Mouse (Mus musculus) hindbrain, embryonic 14.5 days (tissue): Measurements from ENCODE around the gene Akr7a5. TPM values are rescaled to one million over a fixed set of nuclear protein-coding genes. Genes with fewer than 3 reads are reported as not detected.
A peak's percentile ranks its signal among the peaks of the same experiment; 100 is the strongest.

Experiments
- ATAC-seq: fragments of 200-750 bp; cut with Nextera tagmentation; 2 replicates; pipeline ENCODE4 v1.8.0; 2017; ENCODE audit warnings: moderate number of reproducible peaks, mild to moderate bottlenecking, moderate TSS enrichment, moderate library complexity; ENCODE audit not compliant: low FRiP score
- DNase-seq: peaks from one replicate; pipeline ENCODE4 v3.0.0-alpha.2; 2015; ENCODE audit warnings: low spot score
- H3K27ac ChIP-seq: fragments of 300-500 bp; sonication (generic); 2 replicates; pipeline ENCODE4 v1.5.1; 2014; ENCODE audit warnings: mild to moderate bottlenecking, moderate library complexity
- H3K27me3 ChIP-seq: fragments of 300-500 bp; sonication (generic); 2 replicates; pipeline ENCODE4 v1.6.1; 2014; ENCODE audit warnings: mild to moderate bottlenecking, low read length, mixed read lengths; ENCODE audit not compliant: control insufficient read depth, insufficient read depth
- H3K36me3 ChIP-seq: fragments of 300-500 bp; sonication (generic); replicated peaks from 2 replicates; pipeline ENCODE4 v1.6.1; 2014; ENCODE audit not compliant: control insufficient read depth, insufficient read depth
- H3K4me1 ChIP-seq: fragments of 300-500 bp; sonication (generic); replicated peaks from 2 replicates; pipeline ENCODE4 v1.6.1; 2014; ENCODE audit warnings: antibody characterized with exemption, low read length, mixed read lengths; ENCODE audit not compliant: control insufficient read depth, insufficient read depth
- H3K4me2 ChIP-seq: fragments of 300-500 bp; sonication (generic); replicated peaks from 2 replicates; pipeline ENCODE4 v1.6.1; 2014; ENCODE audit warnings: mild to moderate bottlenecking, moderate library complexity
- H3K4me3 ChIP-seq: fragments of 300-500 bp; sonication (generic); replicated peaks from 2 replicates; pipeline ENCODE4 v1.5.1; 2014; ENCODE audit warnings: mild to moderate bottlenecking, low read length
- H3K9ac ChIP-seq: fragments of 300-500 bp; sonication (generic); 2 replicates; pipeline ENCODE4 v1.6.1; 2014
- H3K9me3 ChIP-seq: fragments of 300-500 bp; sonication (generic); 2 replicates; pipeline ENCODE4 v1.6.1; 2016; ENCODE audit warnings: low read length; ENCODE audit not compliant: control insufficient read depth
- whole genome bisulfite sequencing: fragments of 180-500 bp; shearing (Covaris S2); extraction: QIAGEN DNeasy Blood & Tissue Kit; methylation state at CpG from one replicate; pipeline ENCODE4 v1.1.7; 2014; 5-methylcytosine and 5-hydroxymethylcytosine counted together
- polyA plus RNA-seq: library from polyadenylated mRNA; unstranded; fragments of >200 nt; fragmentation: Nextera tagmentation; extraction: Ambion mirVana; gene quantifications from 2 replicates; pipeline ENCODE4 v1.2.1, GENCODE M21; 2014

The Akr7a5 gene
- polyA plus RNA-seq = 57.6 and 58.7 TPM in 2 replicates

GRCm38 (mm10) chr4:139310171-139310898 lies at the start of gene Akr7a5, which contains the start of gene Pqlc2:
Gene Akr7a5 (plus strand): TSS chr4:139310744.
Gene Pqlc2 (minus strand): TSS chr4:139310708.
- peak within 1 kb of the TSS; percentile 97 for H3K4me2 ChIP-seq
- peaks cover 29% of the 10 kb centered on the region for H3K36me3 ChIP-seq
- ATAC-seq (peak; percentile 90), DNase-seq (peak; percentile 98)
- H3K9me3 ChIP-seq = no peaks in the 10 kb centered on the region
- H3K27me3 ChIP-seq = no peaks in the 10 kb centered on the region; the same call in 1 of the 2 replicates
- peak within 1 kb of the TSS; percentile 71 for H3K27ac ChIP-seq
- peak within 1 kb of the TSS; percentile 86 for H3K9ac ChIP-seq
- H3K4me3 ChIP-seq = peak within 1 kb of the TSS; percentile 91
- peaks cover 19% of the 10 kb centered on the region for H3K4me1 ChIP-seq
- WGBS = under 1% methylated on average over 63 of the region's 63 CpGs

- H3K9me3 ChIP-seq = no peaks in the 10 kb centered on the region
- 93% methylated on average over 6 of the region's 6 CpGs for WGBS
- H3K27me3 ChIP-seq = no peaks in the 10 kb centered on the region
- peaks cover 57% of the 10 kb centered on the region for H3K36me3 ChIP-seq
- ATAC-seq = no peak
- peaks cover 3% of the 10 kb centered on the region; the same call in 1 of the 2 replicates for H3K4me1 ChIP-seq
- no peak overlapping the region for H3K9ac ChIP-seq
- no peak overlapping the region for H3K27ac ChIP-seq
- DNase-seq = no peak
- no peak overlapping the region for H3K4me2 ChIP-seq
- H3K4me3 ChIP-seq = no peak overlapping the region
Measured at GRCm38 (mm10) chr4:139262981-139263380, 47.6 kb upstream of the Akr7a5 start.

GRCm38 (mm10) chr4:139265783-139266499 lies 44.6 kb upstream of the Akr7a5 start:
- 89% methylated on average over 13 of the region's 13 CpGs for WGBS
- Histone ChIP-seq H3K27me3 (no peaks in the 10 kb centered on the region), H3K9me3 (no peaks in the 10 kb centered on the region), H3K4me2 (no peak overlapping the region), H3K9ac (no peak overlapping the region), H3K4me1 (peaks cover 5% of the 10 kb centered on the region; the same call in 1 of the 2 replicates), H3K4me3 (no peak overlapping the region), H3K36me3 (peaks cover 43% of the 10 kb centered on the region), H3K27ac (no peak overlapping the region)
- no peak for DNase-seq
- ATAC-seq = no peak; the same call in 1 of the 2 replicates

- Histone ChIP-seq H3K4me1 (peaks cover 5% of the 10 kb centered on the region; the same call in 1 of the 2 replicates), H3K4me3 (no peak overlapping the region), H3K27ac (no peak overlapping the region), H3K27me3 (no peaks in the 10 kb centered on the region), H3K9me3 (no peaks in the 10 kb centered on the region), H3K9ac (no peak overlapping the region), H3K36me3 (peaks cover 37% of the 10 kb centered on the region), H3K4me2 (no peak overlapping the region)
- ATAC-seq (no peak), DNase-seq (no peak)
- WGBS = 82% methylated on average over 7 of the region's 7 CpGs
Measured at GRCm38 (mm10) chr4:139266500-139266865, 44.1 kb upstream of the Akr7a5 start.

- DNase-seq (no peak), ATAC-seq (no peak)
- no peak overlapping the region for H3K4me3 ChIP-seq
- H3K9ac ChIP-seq = no peak overlapping the region
- no peak overlapping the region for H3K27ac ChIP-seq
- no peaks in the 10 kb centered on the region for H3K27me3 ChIP-seq
- H3K36me3 ChIP-seq = peaks cover 32% of the 10 kb centered on the region
- H3K4me2 ChIP-seq = no peak overlapping the region
- WGBS = 97% methylated on average over 3 of the region's 3 CpGs
- H3K9me3 ChIP-seq = no peaks in the 10 kb centered on the region
- H3K4me1 ChIP-seq = peaks cover 5% of the 10 kb centered on the region; the same call in 1 of the 2 replicates
Measured at GRCm38 (mm10) chr4:139267335-139267734, 43.2 kb upstream of the Akr7a5 start.

GRCm38 (mm10) chr4:139268242-139268641 lies 42.3 kb upstream of the Akr7a5 start:
- H3K27me3 ChIP-seq = no peaks in the 10 kb centered on the region
- ATAC-seq = no peak; the same call in 1 of the 2 replicates
- 78% methylated on average over 1 of the region's 1 CpGs for WGBS
- H3K4me3 ChIP-seq = no peak overlapping the region
- H3K9ac ChIP-seq = no peak overlapping the region
- peaks cover 5% of the 10 kb centered on the region; the same call in 1 of the 2 replicates for H3K4me1 ChIP-seq
- no peak overlapping the region for H3K27ac ChIP-seq
- no peak overlapping the region for H3K4me2 ChIP-seq
- peaks cover 23% of the 10 kb centered on the region for H3K36me3 ChIP-seq
- H3K9me3 ChIP-seq = no peaks in the 10 kb centered on the region
- no peak for DNase-seq

GRCm38 (mm10) chr4:139270168-139270567 lies 40.4 kb upstream of the Akr7a5 start:
- Histone ChIP-seq H3K4me2 (no peak overlapping the region), H3K9ac (no peak overlapping the region), H3K9me3 (no peaks in the 10 kb centered on the region), H3K4me1 (peaks cover 5% of the 10 kb centered on the region; the same call in 1 of the 2 replicates), H3K27me3 (no peaks in the 10 kb centered on the region), H3K4me3 (no peak overlapping the region), H3K27ac (no peak overlapping the region), H3K36me3 (peaks cover 16% of the 10 kb centered on the region)
- 86% methylated on average over 3 of the region's 3 CpGs for WGBS
- ATAC-seq = no peak
- no peak for DNase-seq

GRCm38 (mm10) chr4:139271562-139271961 lies 39.0 kb upstream of the Akr7a5 start:
- H3K36me3 ChIP-seq = peaks cover 17% of the 10 kb centered on the region
- no peaks in the 10 kb centered on the region for H3K9me3 ChIP-seq
- WGBS = 93% methylated on average over 9 of the region's 9 CpGs
- H3K4me3 ChIP-seq = no peak overlapping the region
- no peaks in the 10 kb centered on the region for H3K27me3 ChIP-seq
- peaks cover 5% of the 10 kb centered on the region; the same call in 1 of the 2 replicates for H3K4me1 ChIP-seq
- H3K4me2 ChIP-seq = no peak overlapping the region
- DNase-seq (no peak), ATAC-seq (no peak)
- H3K9ac ChIP-seq = no peak overlapping the region
- no peak overlapping the region for H3K27ac ChIP-seq

- H3K4me3 ChIP-seq = no peak overlapping the region
- no peak overlapping the region for H3K27ac ChIP-seq
- peaks cover under 1% of the 10 kb centered on the region; the same call in 1 of the 2 replicates for H3K4me1 ChIP-seq
- no peaks in the 10 kb centered on the region for H3K9me3 ChIP-seq
- ATAC-seq (no peak), DNase-seq (no peak)
- no peaks in the 10 kb centered on the region for H3K27me3 ChIP-seq
- no peak overlapping the region for H3K4me2 ChIP-seq
- 93% methylated on average over 10 of the region's 10 CpGs for WGBS
- H3K9ac ChIP-seq = no peak overlapping the region
- H3K36me3 ChIP-seq = peaks cover 17% of the 10 kb centered on the region
Measured at GRCm38 (mm10) chr4:139272951-139273680, 37.4 kb upstream of the Akr7a5 start.
